Mouse (Mus musculus) myocyte (in vitro differentiated cells): ENCODE data around the gene Apobr.

ENCODE experiments used
- CEBPB ChIP-seq: IDR thresholded peaks from 2 replicates; pipeline ENCODE4 v1.6.1; 2011; ENCODE audit warnings: mild to moderate bottlenecking, moderate library complexity; ENCODE audit not compliant: poor library complexity, insufficient read depth, severe bottlenecking
- E2F4 ChIP-seq: IDR thresholded peaks from one replicate; pipeline ENCODE4 v1.6.1; 2011; ENCODE audit warnings: mild to moderate bottlenecking, control low read depth, moderate library complexity; ENCODE audit not compliant: insufficient read depth
- MAX ChIP-seq: IDR thresholded peaks from one replicate; pipeline ENCODE4 v1.6.1; 2011; ENCODE audit warnings: low read depth, mild to moderate bottlenecking, control low read depth
- MYOD1 ChIP-seq, 3 experiments: IDR thresholded peaks; one replicate each; pipeline ENCODE4 v1.6.1; 2011; ENCODE audit warnings: control low read depth in 2 of 3, low read depth in 2 of 3, mild to moderate bottlenecking in 2 of 3, moderate library complexity in 1 of 3; ENCODE audit not compliant: insufficient read length in 2 of 3, control insufficient read depth in 1 of 3
- MYOG ChIP-seq, 3 experiments: IDR thresholded peaks; one replicate each; pipeline ENCODE4 v1.6.1; 2011; ENCODE audit warnings: control low read depth in 2 of 3, low read depth in 2 of 3, mild to moderate bottlenecking in 2 of 3; ENCODE audit not compliant: insufficient read length in 2 of 3, control insufficient read depth in 1 of 3, insufficient read depth in 1 of 3
- POLR2A ChIP-seq: IDR thresholded peaks from one replicate; pipeline ENCODE4 v1.6.1; 2011; ENCODE audit warnings: low read depth, mild to moderate bottlenecking, control low read depth, moderate library complexity; ENCODE audit not compliant: insufficient read length
- POLR2AphosphoS2 ChIP-seq: IDR thresholded peaks from one replicate; pipeline ENCODE4 v1.6.1; 2011; ENCODE audit warnings: low read depth, control low read depth; ENCODE audit not compliant: insufficient read length
- TCF12 ChIP-seq: IDR thresholded peaks from one replicate; pipeline ENCODE4 v1.6.1; 2011; ENCODE audit warnings: mild to moderate bottlenecking, control low read depth; ENCODE audit not compliant: poor library complexity, insufficient read depth, severe bottlenecking
- TCF3 ChIP-seq: IDR thresholded peaks from one replicate; pipeline ENCODE4 v1.6.1; 2011; ENCODE audit warnings: low read depth, control low read depth; ENCODE audit not compliant: insufficient read length
- USF1 ChIP-seq: IDR thresholded peaks from one replicate; pipeline ENCODE4 v1.6.1; 2011; ENCODE audit warnings: low read depth, mild to moderate bottlenecking, control low read depth, moderate library complexity

GRCm38 (mm10) chr7:126636733-126637520, 52.2 kb downstream of the Apobr start:
- TF ChIP-seq E2F4 = no peak
- TF ChIP-seq POLR2A = no peak
- TF ChIP-seq USF1 = no peak
- no peak for TF ChIP-seq TCF12
- no peak for TF ChIP-seq MYOD1 (IDR thresholded peaks at IDR 0.05; ENCODE audit: control insufficient read depth in 1 of 3, insufficient read length in 2 of 3, low read depth in 2 of 3)
- no peak for TF ChIP-seq CEBPB
- no peak for TF ChIP-seq MAX
- no peak for TF ChIP-seq TCF3
- TF ChIP-seq POLR2AphosphoS2 = no peak
- TF ChIP-seq MYOG (IDR thresholded peaks at IDR 0.05; ENCODE audit: control insufficient read depth in 1 of 3, insufficient read depth in 1 of 3, insufficient read length in 2 of 3, low read depth in 2 of 3) = no peak
